Mouse (Mus musculus) brain, embryonic 14.5 days (tissue): ENCODE results near the gene Dnaic1.

Source experiments
- CTCF ChIP-seq: fragments of 200-500 bp; IDR thresholded peaks from 2 replicates; pipeline ENCODE4 v1.5.1; 2012; ENCODE audit warnings: inconsistent platforms, mild to moderate bottlenecking, moderate library complexity, borderline replicate concordance; ENCODE audit not compliant: insufficient read depth, insufficient read length; ENCODE audit errors: extremely low read depth
- POLR2A ChIP-seq: fragments of 200-500 bp; IDR thresholded peaks from 2 replicates; pipeline ENCODE4 v1.6.1; 2012; ENCODE audit warnings: mild to moderate bottlenecking, inconsistent platforms, borderline replicate concordance; ENCODE audit not compliant: poor library complexity, insufficient read depth, insufficient read length, severe bottlenecking; ENCODE audit errors: extremely low read depth

DNA sequence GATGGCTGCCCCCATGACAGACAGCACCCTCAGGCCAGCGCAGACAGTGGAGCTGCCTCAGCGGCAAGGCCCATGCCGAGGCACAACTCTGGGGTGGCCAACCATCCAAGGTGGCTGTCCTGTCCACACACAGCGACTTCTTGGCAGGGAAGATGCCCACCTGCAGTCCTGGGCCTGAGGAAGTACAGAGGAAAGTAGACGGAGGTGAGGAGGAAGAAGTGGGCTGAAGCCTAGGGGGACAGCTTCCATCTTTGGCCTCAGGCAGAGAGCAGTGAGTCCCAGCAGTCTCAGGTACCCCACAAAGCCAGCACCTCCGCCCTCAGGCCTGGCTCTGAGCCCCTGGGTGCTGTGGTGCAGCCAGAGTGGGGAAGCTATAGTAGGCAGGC lies 69.2 kb downstream of the Dnaic1 start:
- TF ChIP-seq CTCF = no peak
- TF ChIP-seq POLR2A = no peak
